In genomic region chr8:70743656-70744590, GRCm38 (mm10) we compare ENCODE assay signal across 8 mouse cellular contexts. TPM values are rescaled to one million over a fixed set of nuclear protein-coding genes. Genes with fewer than 3 reads are reported as not detected.
DNase-seq lines count a peak whose midpoint lies in the region; ATAC-seq lines count a peak whose summit lies in the region.

No protein-coding gene starts in this region.

- no peaks in the 10 kb centered on the region for H3K9me3 ChIP-seq in embryonic facial prominence, embryonic 12.5 days
- no peaks in the 10 kb centered on the region for H3K9me3 ChIP-seq in heart, embryonic 14.5 days (ENCODE audit: control insufficient read depth, low read length)
- H3K9me3 ChIP-seq in kidney, embryonic 15.5 days (replicated peaks) = no peaks in the 10 kb centered on the region
- H3K9me3 ChIP-seq in stomach, embryonic 14.5 days (ENCODE audit: control insufficient read depth, low read depth, low read length) = no peaks in the 10 kb centered on the region

- peaks cover 16% of the 10 kb centered on the region for H3K4me1 ChIP-seq in embryonic facial prominence, embryonic 12.5 days
- peaks cover 14 to 31% of the 10 kb centered on the region in 2 experiments; a peak in 3 of 4 replicates for H3K4me1 ChIP-seq in heart, embryonic 14.5 days (ENCODE audit: control insufficient read depth in 2 of 2, insufficient read depth in 2 of 2, low read length in 2 of 2)
- H3K4me1 ChIP-seq in kidney, embryonic 15.5 days = peaks cover 55% of the 10 kb centered on the region
- H3K4me1 ChIP-seq in stomach, embryonic 14.5 days (ENCODE audit: control insufficient read depth, insufficient read depth, low read length) = peaks cover 13% of the 10 kb centered on the region

- ATAC-seq in activated CD4-positive, CD25-positive, alpha-beta regulatory T cell, adult 4 months = peak; percentile 47
- ATAC-seq in embryonic facial prominence, embryonic 12.5 days (ENCODE audit: insufficient number of reproducible peaks, insufficient read depth, low FRiP score, low TSS enrichment) = no peak
- no peak for ATAC-seq in heart, embryonic 14.5 days (ENCODE audit: insufficient number of reproducible peaks, insufficient read depth, low FRiP score, low read depth)
- ATAC-seq in kidney, embryonic 15.5 days (replicated peaks; ENCODE audit: low FRiP score) = no peak
- no peak for ATAC-seq in stomach, embryonic 14.5 days (ENCODE audit: insufficient number of reproducible peaks, insufficient read depth, low FRiP score, low read depth)

- 0 out of 2 replicates have a peak overlapping the region, but pooled peaks have one; percentile 21 for H3K9ac ChIP-seq in embryonic facial prominence, embryonic 12.5 days
- H3K9ac ChIP-seq in heart, embryonic 14.5 days (ENCODE audit: low read length) = 0 out of 2 replicates have a peak overlapping the region, but pooled peaks have one; percentile 18
- peak overlapping the region; percentile 34; the same call in 1 of the 2 replicates for H3K9ac ChIP-seq in kidney, embryonic 15.5 days
- H3K9ac ChIP-seq in stomach, embryonic 14.5 days (replicated peaks; ENCODE audit: low read depth, low read length) = no peak overlapping the region; the same call in 1 of the 2 replicates

- H3K27ac ChIP-seq in embryonic facial prominence, embryonic 12.5 days = no peak overlapping the region
- no peak overlapping the region for H3K27ac ChIP-seq in heart, embryonic 14.5 days (replicated peaks in 1 of 2; ENCODE audit: control insufficient read depth in 1 of 2, insufficient read depth in 1 of 2, low read depth in 2 of 2, low read length in 2 of 2)
- no peak overlapping the region for H3K27ac ChIP-seq in kidney, embryonic 15.5 days
- H3K27ac ChIP-seq in stomach, embryonic 14.5 days (ENCODE audit: low read length) = no peak overlapping the region

- WGBS in embryonic facial prominence, embryonic 12.5 days = 3% methylated on average over 48 of the region's 48 CpGs
- 5% methylated on average over 48 of the region's 48 CpGs for WGBS in heart, embryonic 14.5 days
- 5% methylated on average over 48 of the region's 48 CpGs for WGBS in kidney, embryonic 15.5 days
- 6% methylated on average over 48 of the region's 48 CpGs for WGBS in stomach, embryonic 14.5 days

- H3K27me3 ChIP-seq in embryonic facial prominence, embryonic 12.5 days = peaks cover 86% of the 10 kb centered on the region
- peaks cover 72% of the 10 kb centered on the region for H3K27me3 ChIP-seq in heart, embryonic 14.5 days (ENCODE audit: control insufficient read depth, insufficient read depth, low read length)
- H3K27me3 ChIP-seq in kidney, embryonic 15.5 days = peaks cover 86% of the 10 kb centered on the region
- peaks cover 32% of the 10 kb centered on the region for H3K27me3 ChIP-seq in stomach, embryonic 14.5 days (ENCODE audit: control insufficient read depth, insufficient read depth, low read length)

- H3K4me2 ChIP-seq in embryonic facial prominence, embryonic 12.5 days (replicated peaks) = peak overlapping the region; percentile 39
- peak overlapping the region; percentile 60 for H3K4me2 ChIP-seq in heart, embryonic 14.5 days (ENCODE audit: low read length)
- H3K4me2 ChIP-seq in kidney, embryonic 15.5 days = peak overlapping the region; percentile 66
- peak overlapping the region; percentile 46 for H3K4me2 ChIP-seq in stomach, embryonic 14.5 days (replicated peaks; ENCODE audit: low read depth, low read length)

- intact Hi-C loops in left cerebral cortex, postnatal 4 days (cut with DNase I) = no loop called here

- DNase-seq in CD4-positive helper T cell, adult 2 months (ENCODE audit: low read depth, low spot score) = peak; percentile 57
- DNase-seq in lung, postnatal 10 days = peak; percentile 67
- DNase-seq in left cerebral cortex, postnatal 4 days = no peak

- peak overlapping the region; percentile 25 for H3K4me3 ChIP-seq in embryonic facial prominence, embryonic 12.5 days
- peak overlapping the region; percentile 23 to 29 for H3K4me3 ChIP-seq in heart, embryonic 14.5 days (ENCODE audit: control insufficient read depth in 1 of 2, insufficient read depth in 1 of 2, low read depth in 1 of 2, low read length in 2 of 2)
- peak overlapping the region; percentile 36 for H3K4me3 ChIP-seq in kidney, embryonic 15.5 days (replicated peaks)
- peak overlapping the region; percentile 23 for H3K4me3 ChIP-seq in stomach, embryonic 14.5 days (ENCODE audit: low read depth, low read length)

- no peaks in the 10 kb centered on the region for H3K36me3 ChIP-seq in embryonic facial prominence, embryonic 12.5 days
- H3K36me3 ChIP-seq in heart, embryonic 14.5 days (ENCODE audit: control insufficient read depth, insufficient read depth, low read length) = no peaks in the 10 kb centered on the region
- H3K36me3 ChIP-seq in kidney, embryonic 15.5 days = no peaks in the 10 kb centered on the region
- no peaks in the 10 kb centered on the region for H3K36me3 ChIP-seq in stomach, embryonic 14.5 days (ENCODE audit: control insufficient read depth, insufficient read depth, low read length)

RNA-seq across cellular contexts. Expression of gene Rab3a, which starts 10.6 kb away (rescaled TPM):
- polyA plus RNA-seq in activated CD4-positive, CD25-positive, alpha-beta regulatory T cell, adult 4 months (2017; shearing (Covaris generic)) = 1 to 10 TPM; 3.8 to 5.4 TPM
- 27.0 and 27.6 TPM in 2 replicates for polyA plus RNA-seq in embryonic facial prominence, embryonic 12.5 days (2016; fragmentation: Nextera tagmentation; extraction: Ambion mirVana)
- polyA plus RNA-seq in heart, embryonic 14.5 days (2014; fragmentation: Nextera tagmentation; extraction: Ambion mirVana) = 24.1 and 25.7 TPM in 2 replicates
- 15.5 and 18.6 TPM in 2 replicates for polyA plus RNA-seq in kidney, embryonic 15.5 days (2015; fragmentation: Nextera tagmentation; extraction: Ambion mirVana)
- 27.0 and 28.7 TPM in 2 replicates for polyA plus RNA-seq in stomach, embryonic 14.5 days (2014; fragmentation: Nextera tagmentation; extraction: Ambion mirVana)
- 100 to 1,000 TPM; 414 to 476 TPM for total RNA-seq in left cerebral cortex, postnatal 4 days (2021)

RNA-seq across cellular contexts. Expression of gene Mpv17l2, which starts 16.8 kb away (rescaled TPM):
- polyA plus RNA-seq in activated CD4-positive, CD25-positive, alpha-beta regulatory T cell, adult 4 months (2017; shearing (Covaris generic)) = 10 to 100 TPM; 35.6 to 41.7 TPM
- 32.7 and 35.7 TPM in 2 replicates for polyA plus RNA-seq in embryonic facial prominence, embryonic 12.5 days (2016; fragmentation: Nextera tagmentation; extraction: Ambion mirVana)
- polyA plus RNA-seq in heart, embryonic 14.5 days (2014; fragmentation: Nextera tagmentation; extraction: Ambion mirVana) = 44.0 and 47.4 TPM in 2 replicates
- polyA plus RNA-seq in kidney, embryonic 15.5 days (2015; fragmentation: Nextera tagmentation; extraction: Ambion mirVana) = 46.1 and 48.1 TPM in 2 replicates
- 42.8 and 43.1 TPM in 2 replicates for polyA plus RNA-seq in stomach, embryonic 14.5 days (2014; fragmentation: Nextera tagmentation; extraction: Ambion mirVana)
- total RNA-seq in left cerebral cortex, postnatal 4 days (2021) = 10 to 100 TPM; 31.7 to 32.6 TPM

RNA-seq across cellular contexts. Expression of gene Pde4c, which starts 20.4 kb away (rescaled TPM):
- polyA plus RNA-seq in activated CD4-positive, CD25-positive, alpha-beta regulatory T cell, adult 4 months (2017; shearing (Covaris generic)) = under 1 TPM; 0.47 to 0.95 TPM
- polyA plus RNA-seq in embryonic facial prominence, embryonic 12.5 days (2016; fragmentation: Nextera tagmentation; extraction: Ambion mirVana) = 0.17 and 0.29 TPM in 2 replicates
- polyA plus RNA-seq in heart, embryonic 14.5 days (2014; fragmentation: Nextera tagmentation; extraction: Ambion mirVana) = 0.08 and 0.23 TPM in 2 replicates
- 7.6 and 9.4 TPM in 2 replicates for polyA plus RNA-seq in kidney, embryonic 15.5 days (2015; fragmentation: Nextera tagmentation; extraction: Ambion mirVana)
- 0.29 and 0.32 TPM in 2 replicates for polyA plus RNA-seq in stomach, embryonic 14.5 days (2014; fragmentation: Nextera tagmentation; extraction: Ambion mirVana)
- under 1 TPM; 0.56 to 0.66 TPM for total RNA-seq in left cerebral cortex, postnatal 4 days (2021)

RNA-seq across cellular contexts. Expression of gene Gm3336, which starts 25.6 kb away (rescaled TPM):
- not detected for polyA plus RNA-seq in activated CD4-positive, CD25-positive, alpha-beta regulatory T cell, adult 4 months (2017; shearing (Covaris generic))
- not detected in 2 replicates for polyA plus RNA-seq in embryonic facial prominence, embryonic 12.5 days (2016; fragmentation: Nextera tagmentation; extraction: Ambion mirVana)
- not detected in 2 replicates for polyA plus RNA-seq in heart, embryonic 14.5 days (2014; fragmentation: Nextera tagmentation; extraction: Ambion mirVana)
- polyA plus RNA-seq in kidney, embryonic 15.5 days (2015; fragmentation: Nextera tagmentation; extraction: Ambion mirVana) = 0.55 and 0.83 TPM in 2 replicates
- polyA plus RNA-seq in stomach, embryonic 14.5 days (2014; fragmentation: Nextera tagmentation; extraction: Ambion mirVana) = 0.51 and 0.63 TPM in 2 replicates
- not detected for total RNA-seq in left cerebral cortex, postnatal 4 days (2021)

RNA-seq across cellular contexts. Expression of gene Pik3r2, which starts 32.6 kb away (rescaled TPM):
- 1 to 10 TPM; 3.9 to 5.1 TPM for polyA plus RNA-seq in activated CD4-positive, CD25-positive, alpha-beta regulatory T cell, adult 4 months (2017; shearing (Covaris generic))
- 76.8 and 78.0 TPM in 2 replicates for polyA plus RNA-seq in embryonic facial prominence, embryonic 12.5 days (2016; fragmentation: Nextera tagmentation; extraction: Ambion mirVana)
- 23.1 and 26.7 TPM in 2 replicates for polyA plus RNA-seq in heart, embryonic 14.5 days (2014; fragmentation: Nextera tagmentation; extraction: Ambion mirVana)
- polyA plus RNA-seq in kidney, embryonic 15.5 days (2015; fragmentation: Nextera tagmentation; extraction: Ambion mirVana) = 58.0 and 66.9 TPM in 2 replicates
- 44.5 and 45.1 TPM in 2 replicates for polyA plus RNA-seq in stomach, embryonic 14.5 days (2014; fragmentation: Nextera tagmentation; extraction: Ambion mirVana)
- total RNA-seq in left cerebral cortex, postnatal 4 days (2021) = 100 to 1,000 TPM; 187 to 198 TPM
